Mouse (Mus musculus): ENCODE measurements around the gene Fgf16. TPM values are rescaled to one million over a fixed set of nuclear protein-coding genes. Genes with fewer than 3 reads are reported as not detected.
A peak's percentile ranks its signal among the peaks of the same experiment; 100 is the strongest.

Fgf16 gene
- total and polyA plus RNA-seq, 2 experiments from 2014 or later: 0.12 TPM; not detected in 1

DNA sequence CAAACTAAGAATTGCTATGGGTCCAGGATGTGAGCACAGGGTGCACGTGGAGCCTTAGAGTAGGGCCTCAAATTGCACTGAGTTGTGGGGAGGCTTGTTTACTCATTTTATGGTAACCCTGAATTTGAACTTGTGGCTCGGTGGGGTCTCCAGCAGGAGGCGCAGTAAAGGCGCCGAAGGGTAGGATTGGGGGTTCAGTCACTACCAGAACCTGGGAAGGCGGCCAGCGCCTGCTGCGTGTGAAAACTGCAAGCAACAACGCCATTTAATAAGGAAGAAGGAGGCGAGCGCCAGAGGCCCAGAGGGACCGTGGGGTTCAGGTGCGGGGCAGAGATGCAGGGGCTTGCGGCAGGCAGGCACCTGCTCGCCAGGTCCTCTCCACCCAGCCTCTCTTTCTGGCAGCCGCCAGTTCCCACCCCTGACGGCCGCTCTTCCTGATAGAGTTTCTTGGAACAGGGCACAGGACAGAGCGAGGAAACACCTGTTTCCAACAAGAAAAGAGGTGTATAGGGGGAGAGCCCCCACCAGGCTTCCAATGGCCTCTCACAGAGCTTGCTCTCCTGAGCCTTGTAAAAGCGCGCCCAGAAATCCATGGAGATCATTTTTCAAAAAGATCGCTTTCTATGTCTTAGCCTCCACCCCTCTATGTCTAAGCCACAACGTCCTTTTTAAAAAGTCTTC lies 1.1 kb upstream of the Fgf16 start:
- Histone ChIP-seq H3K27me3 (ENCODE audit: insufficient read depth, low read length) (peaks cover 25% of the 10 kb centered on the region), H3K36me3 (ENCODE audit: insufficient read depth, low read length) (no peaks in the 10 kb centered on the region), H3K4me3 (ENCODE audit: low read depth, low read length) (peak overlapping the region; percentile 43), H3K9ac (replicated peaks; ENCODE audit: low read length, poor library complexity, severe bottlenecking) (no peak overlapping the region), H3K4me2 (ENCODE audit: low read depth, low read length, poor library complexity, severe bottlenecking) (peak overlapping the region; percentile 63), H3K9me3 (ENCODE audit: low read length) (no peaks in the 10 kb centered on the region), H3K27ac (ENCODE audit: low read depth, low read length) (no peak overlapping the region), H3K4me1 (ENCODE audit: insufficient read depth, low read length) (no peaks in the 10 kb centered on the region)
- peak; percentile 45 for TF ChIP-seq CTCF (IDR thresholded peaks at IDR 0.05)
- WGBS: 13% methylated on average over 19 of the region's 23 CpGs
- 0 out of 2 replicates have a peak, but pooled peaks have one; percentile 8 for ATAC-seq (ENCODE audit: low FRiP score)
- DNase-seq (ENCODE audit: low spot score): peak; percentile 17

DNA sequence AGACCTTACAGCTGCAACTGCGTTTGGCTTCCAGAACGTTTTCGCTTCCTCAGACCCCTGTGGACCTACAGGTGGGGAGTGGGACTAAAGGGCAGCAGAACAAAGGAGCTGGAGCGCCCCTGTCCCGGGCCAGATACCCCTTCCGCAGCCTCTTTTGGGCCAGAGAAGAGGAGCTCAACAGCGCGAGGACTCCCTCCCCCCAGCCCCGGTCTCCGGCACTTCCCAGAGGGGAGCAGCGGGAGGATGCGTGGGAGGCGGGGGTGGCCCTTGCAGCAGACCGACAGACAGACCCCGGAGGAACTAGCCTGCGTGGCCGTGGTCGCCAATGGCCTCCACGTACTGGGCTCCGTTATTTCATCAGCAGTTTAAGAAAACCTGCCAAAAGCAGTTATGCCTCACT lies 467 bp upstream of the Fgf16 start:
- no peak for DNase-seq (ENCODE audit: low spot score)
- H3K9ac ChIP-seq (replicated peaks; ENCODE audit: low read length, poor library complexity, severe bottlenecking): 0 out of 2 replicates have a peak overlapping the region, but pooled peaks have one; percentile 13
- 22% methylated on average over 19 of the region's 20 CpGs for WGBS

DNA sequence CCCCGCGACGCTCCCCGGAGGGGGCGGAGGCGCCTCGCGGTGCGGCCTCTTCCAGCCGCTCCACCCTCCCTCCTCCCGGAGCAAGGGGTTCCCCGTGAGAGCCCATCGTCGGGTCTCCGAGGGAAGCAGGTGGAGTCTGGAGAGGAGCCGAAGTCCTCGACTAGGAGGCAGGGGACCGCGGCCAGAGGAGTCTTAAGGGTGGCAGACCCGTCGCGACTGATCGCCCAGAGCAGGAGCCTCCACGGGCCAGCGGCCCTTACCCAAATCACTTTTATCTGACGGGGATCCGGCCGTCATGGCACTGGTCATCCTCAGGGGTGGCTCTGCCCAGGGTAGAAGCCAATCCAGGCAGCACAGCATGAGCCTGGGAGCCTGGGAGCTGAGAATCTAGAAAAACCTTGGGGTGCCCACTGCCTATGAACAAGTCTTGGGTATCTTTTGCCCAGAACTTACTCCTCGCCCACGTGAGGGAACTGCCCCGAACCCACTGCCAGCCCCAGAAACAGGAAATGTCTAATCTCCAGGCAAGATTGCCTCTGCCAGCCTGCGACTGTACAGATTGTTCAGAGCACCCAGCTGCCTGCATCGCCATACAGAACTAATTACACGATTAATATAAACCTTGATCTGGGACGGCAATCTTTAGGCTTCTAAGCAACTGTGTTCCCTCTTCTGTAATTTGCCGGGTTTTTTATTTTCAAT lies 1.1 kb downstream of the Fgf16 start:
- H3K27ac ChIP-seq (ENCODE audit: low read depth, low read length): no peak overlapping the region
- WGBS: 18% methylated on average over 35 of the region's 36 CpGs
- ATAC-seq (ENCODE audit: low FRiP score): peak; percentile 20; the same call in 1 of the 2 replicates
- no peaks in the 10 kb centered on the region for H3K36me3 ChIP-seq (ENCODE audit: insufficient read depth, low read length)
- no peak for DNase-seq (ENCODE audit: low spot score)
- H3K4me1 ChIP-seq (ENCODE audit: insufficient read depth, low read length): no peaks in the 10 kb centered on the region
- no peaks in the 10 kb centered on the region for H3K9me3 ChIP-seq (ENCODE audit: low read length)
- peak overlapping the region; percentile 43 for H3K4me3 ChIP-seq (ENCODE audit: low read depth, low read length)
- TF ChIP-seq CTCF (IDR thresholded peaks at IDR 0.05): no peak
- H3K9ac ChIP-seq (replicated peaks; ENCODE audit: low read length, poor library complexity, severe bottlenecking): no peak overlapping the region
- peak overlapping the region; percentile 63 for H3K4me2 ChIP-seq (ENCODE audit: low read depth, low read length, poor library complexity, severe bottlenecking)
- peaks cover 25% of the 10 kb centered on the region for H3K27me3 ChIP-seq (ENCODE audit: insufficient read depth, low read length)

More for the DNA sequence above, 467 bp upstream of the Fgf16 start:
- Histone ChIP-seq H3K4me2 (ENCODE audit: low read depth, low read length, poor library complexity, severe bottlenecking) (peak overlapping the region; percentile 63), H3K4me1 (ENCODE audit: insufficient read depth, low read length) (no peaks in the 10 kb centered on the region), H3K9me3 (ENCODE audit: low read length) (no peaks in the 10 kb centered on the region), H3K36me3 (ENCODE audit: insufficient read depth, low read length) (no peaks in the 10 kb centered on the region), H3K4me3 (ENCODE audit: low read depth, low read length) (peak overlapping the region; percentile 43), H3K27me3 (ENCODE audit: insufficient read depth, low read length) (peaks cover 25% of the 10 kb centered on the region), H3K27ac (ENCODE audit: low read depth, low read length) (no peak overlapping the region)
- TF ChIP-seq CTCF (IDR thresholded peaks at IDR 0.05): no peak
- ATAC-seq (ENCODE audit: low FRiP score): peak; percentile 52

DNA sequence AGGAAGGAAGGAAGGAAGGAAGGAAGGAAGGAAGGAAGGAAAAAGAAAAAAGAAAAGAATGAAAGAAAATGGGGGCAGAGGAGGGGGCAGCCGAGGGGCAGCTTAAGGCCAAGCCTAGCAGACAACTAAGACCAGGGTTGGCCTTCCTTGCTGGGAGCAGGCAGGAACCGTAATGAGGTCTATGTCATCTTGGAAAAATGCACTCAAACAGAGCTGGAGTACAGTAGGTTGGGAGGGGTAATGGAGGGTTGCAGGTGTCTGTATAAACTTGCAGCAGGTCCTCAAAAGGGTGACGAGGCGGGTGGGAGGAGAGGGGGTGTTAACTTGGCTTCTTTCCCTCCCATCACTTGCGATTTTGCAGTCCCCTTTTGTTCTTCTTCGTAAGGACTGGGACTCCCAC lies 1.9 kb downstream of the Fgf16 start:
- Histone ChIP-seq H3K9me3 (ENCODE audit: low read length) (no peaks in the 10 kb centered on the region), H3K4me3 (ENCODE audit: low read depth, low read length) (no peak overlapping the region), H3K27ac (ENCODE audit: low read depth, low read length) (no peak overlapping the region), H3K36me3 (ENCODE audit: insufficient read depth, low read length) (no peaks in the 10 kb centered on the region), H3K4me2 (ENCODE audit: low read depth, low read length, poor library complexity, severe bottlenecking) (no peak overlapping the region), H3K4me1 (ENCODE audit: insufficient read depth, low read length) (no peaks in the 10 kb centered on the region), H3K9ac (replicated peaks; ENCODE audit: low read length, poor library complexity, severe bottlenecking) (no peak overlapping the region), H3K27me3 (ENCODE audit: insufficient read depth, low read length) (peaks cover 25% of the 10 kb centered on the region)
- WGBS: 48% methylated on average over 5 of the region's 6 CpGs
- no peak for DNase-seq (ENCODE audit: low spot score)
- TF ChIP-seq CTCF (IDR thresholded peaks at IDR 0.05): no peak
- no peak for ATAC-seq (ENCODE audit: low FRiP score)

DNA sequence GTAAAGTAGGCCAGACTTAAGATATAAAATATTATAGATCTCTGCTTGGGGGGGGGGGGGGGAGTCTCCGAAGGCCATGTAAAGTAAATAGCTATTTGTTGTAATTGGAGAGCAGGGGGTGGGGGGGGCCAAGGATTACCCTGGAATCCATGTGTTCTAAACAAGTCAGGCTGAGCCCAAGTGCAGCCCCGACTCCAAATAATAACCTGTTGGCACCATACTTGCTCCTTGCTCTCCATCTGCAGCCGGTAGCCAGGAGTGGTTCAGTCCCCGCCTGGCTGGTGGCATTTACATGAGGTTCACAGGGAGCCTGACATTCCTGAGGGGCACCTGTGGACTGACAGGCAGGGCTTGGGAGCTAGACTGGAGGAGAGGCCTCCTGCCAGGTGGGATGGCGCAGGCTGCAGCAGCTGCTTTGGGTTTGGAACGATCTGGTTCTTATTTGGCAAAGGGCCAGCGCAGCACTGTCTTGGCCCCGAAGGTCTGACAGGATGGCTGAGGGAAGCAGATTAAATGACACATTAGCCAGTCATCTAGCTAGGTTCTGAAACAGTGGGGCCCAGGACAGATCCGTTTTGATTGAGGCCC lies 3.2 kb downstream of the Fgf16 start:
- Histone ChIP-seq H3K4me2 (ENCODE audit: low read depth, low read length, poor library complexity, severe bottlenecking) (no peak overlapping the region), H3K27ac (ENCODE audit: low read depth, low read length) (no peak overlapping the region), H3K27me3 (ENCODE audit: insufficient read depth, low read length) (peaks cover 20% of the 10 kb centered on the region; the same call in 1 of the 2 replicates), H3K36me3 (ENCODE audit: insufficient read depth, low read length) (no peaks in the 10 kb centered on the region), H3K9me3 (ENCODE audit: low read length) (no peaks in the 10 kb centered on the region), H3K9ac (replicated peaks; ENCODE audit: low read length, poor library complexity, severe bottlenecking) (no peak overlapping the region), H3K4me1 (ENCODE audit: insufficient read depth, low read length) (no peaks in the 10 kb centered on the region), H3K4me3 (ENCODE audit: low read depth, low read length) (no peak overlapping the region)
- DNase-seq (ENCODE audit: low spot score) (no peak), ATAC-seq (ENCODE audit: low FRiP score) (no peak)
- WGBS: 36% methylated on average over 9 of the region's 9 CpGs
- TF ChIP-seq CTCF (IDR thresholded peaks at IDR 0.05): no peak

DNA sequence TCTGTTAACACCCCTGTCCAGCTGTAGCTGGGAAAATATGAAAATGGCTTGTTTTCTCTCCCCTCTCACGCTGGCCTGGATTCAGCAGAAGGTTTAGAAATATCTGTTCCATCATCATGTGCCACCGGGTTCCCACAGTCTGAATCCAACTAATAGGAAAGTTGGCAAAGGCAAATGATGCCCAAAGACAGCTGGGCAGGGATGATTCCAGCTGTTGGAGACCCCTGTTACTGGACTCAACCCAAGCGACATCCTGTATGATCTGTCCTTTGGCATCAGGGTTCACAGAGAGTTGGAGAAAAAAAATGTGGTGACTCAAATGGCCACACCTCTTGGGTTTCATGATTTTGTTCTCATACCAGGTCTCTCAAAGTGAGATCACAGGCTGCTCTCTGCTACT lies 3.9 kb downstream of the Fgf16 start:
- Histone ChIP-seq H3K36me3 (ENCODE audit: insufficient read depth, low read length) (no peaks in the 10 kb centered on the region), H3K9me3 (ENCODE audit: low read length) (no peaks in the 10 kb centered on the region), H3K4me2 (ENCODE audit: low read depth, low read length, poor library complexity, severe bottlenecking) (no peak overlapping the region), H3K27ac (ENCODE audit: low read depth, low read length) (no peak overlapping the region), H3K27me3 (ENCODE audit: insufficient read depth, low read length) (peaks cover 13% of the 10 kb centered on the region; the same call in 1 of the 2 replicates), H3K4me3 (ENCODE audit: low read depth, low read length) (no peak overlapping the region), H3K4me1 (ENCODE audit: insufficient read depth, low read length) (no peaks in the 10 kb centered on the region), H3K9ac (replicated peaks; ENCODE audit: low read length, poor library complexity, severe bottlenecking) (no peak overlapping the region)
- no peak for TF ChIP-seq CTCF (IDR thresholded peaks at IDR 0.05)
- 81% methylated on average over 3 of the region's 3 CpGs for WGBS
- DNase-seq (ENCODE audit: low spot score): no peak
- no peak for ATAC-seq (ENCODE audit: low FRiP score)

Measured in midbrain, postnatal 0 days (tissue).